Mouse (Mus musculus): ENCODE results near the gene Aldh1a3. TPM values are rescaled to one million over a fixed set of nuclear protein-coding genes. Genes with fewer than 3 reads are reported as not detected.

Aldh1a3 gene
- total RNA-seq, 2 experiments from 2014 or later, result 0.95 to 1.4 TPM

GRCm38 (mm10) chr7:66342323-66342722 lies 85.0 kb downstream of the Aldh1a3 start:
- intact Hi-C loops (cut with DNase I), result loop anchor here (2.0 kb wide), 1 partner anchor 34 kb away; no protein-coding TSS in a partner anchor
- DNase-seq (ENCODE audit: low spot score in 2 of 2), result peak in 1 of 2 experiments; percentile 22

Small RNA genes within 50 kb of the gene (microRNA-seq; reads per million reads assigned to microRNA genes)
- gene Mir7057, result not detected

Other genes with a start within 250 kb of the Aldh1a3 start
- gene Gm10974, start 61.6 kb downstream of the Aldh1a3 start, total RNA-seq (2021), result not detected
- gene Lrrk1, start 39.2 kb downstream of the Aldh1a3 start, total RNA-seq (2021), result 1 to 10 TPM; 4.0 to 5.8 TPM

Measured in left cerebral cortex, postnatal 36 days (tissue).